Mouse (Mus musculus) T-cell, adult 2 months (primary cell): Measurements from ENCODE around the gene Apbb1ip.

Experiments
- DNase-seq: peaks from one replicate; pipeline ENCODE4 v3.0.0; 2022; ENCODE audit warnings: low spot score

The Apbb1ip gene

GRCm38 (mm10) chr2:22773549-22774180 is at the start of gene Apbb1ip:
Gene Apbb1ip (plus strand): TSS chr2:22774094.
- no peak for DNase-seq

GRCm38 (mm10) chr2:22727113-22727512 is 46.8 kb upstream of the Apbb1ip start:
- no peak for DNase-seq

- DNase-seq: no peak
Measured at GRCm38 (mm10) chr2:22736134-22736533, 37.8 kb upstream of the Apbb1ip start.

GRCm38 (mm10) chr2:22739369-22739768 is 34.5 kb upstream of the Apbb1ip start:
- no peak for DNase-seq

GRCm38 (mm10) chr2:22740441-22740840 is 33.5 kb upstream of the Apbb1ip start:
- no peak for DNase-seq

- no peak for DNase-seq
Measured at GRCm38 (mm10) chr2:22741222-22741621, 32.7 kb upstream of the Apbb1ip start.

GRCm38 (mm10) chr2:22744121-22744761 is 29.7 kb upstream of the Apbb1ip start:
- peak; percentile 30 for DNase-seq

GRCm38 (mm10) chr2:22744876-22745275 is 29.0 kb upstream of the Apbb1ip start:
- no peak for DNase-seq

- DNase-seq: no peak
Measured at GRCm38 (mm10) chr2:22746785-22747184, 27.1 kb upstream of the Apbb1ip start.

GRCm38 (mm10) chr2:22747941-22748340 is 26.0 kb upstream of the Apbb1ip start:
- DNase-seq: no peak

- no peak for DNase-seq
Measured at GRCm38 (mm10) chr2:22749761-22750160, 24.1 kb upstream of the Apbb1ip start.

GRCm38 (mm10) chr2:22752492-22752891 is 21.4 kb upstream of the Apbb1ip start:
- no peak for DNase-seq

GRCm38 (mm10) chr2:22753461-22754075 is 20.3 kb upstream of the Apbb1ip start:
- no peak for DNase-seq

- no peak for DNase-seq
Measured at GRCm38 (mm10) chr2:22754222-22754824, 19.6 kb upstream of the Apbb1ip start.

- DNase-seq: no peak
Measured at GRCm38 (mm10) chr2:22755561-22755960, 18.3 kb upstream of the Apbb1ip start.

GRCm38 (mm10) chr2:22758310-22758972 is 15.5 kb upstream of the Apbb1ip start:
- DNase-seq: peak; percentile 67

GRCm38 (mm10) chr2:22760452-22760851 is 13.4 kb upstream of the Apbb1ip start:
- DNase-seq: no peak

- no peak for DNase-seq
Measured at GRCm38 (mm10) chr2:22761103-22761521, 12.8 kb upstream of the Apbb1ip start.

GRCm38 (mm10) chr2:22764774-22765387 is 9.0 kb upstream of the Apbb1ip start:
- no peak for DNase-seq

- DNase-seq: no peak
Measured at GRCm38 (mm10) chr2:22771311-22771710, 2.6 kb upstream of the Apbb1ip start.

- peak; percentile 88 for DNase-seq
Measured at GRCm38 (mm10) chr2:22774181-22774751, 372 bp downstream of the Apbb1ip start.

- no peak for DNase-seq
Measured at GRCm38 (mm10) chr2:22775213-22775612, 1.3 kb downstream of the Apbb1ip start.
